Mouse (Mus musculus) liver, embryonic 15.5 days (tissue): ENCODE data around the gene Chrnb1. TPM values are rescaled to one million over a fixed set of nuclear protein-coding genes. Genes with fewer than 3 reads are reported as not detected.

Experiments
- ATAC-seq: fragments of 200-750 bp; cut with Nextera tagmentation; 2 replicates; pipeline ENCODE4 v1.8.0; 2017; ENCODE audit warnings: moderate number of reproducible peaks, mild to moderate bottlenecking, moderate library complexity; ENCODE audit not compliant: insufficient read depth
- H3K27ac ChIP-seq: fragments of 300-500 bp; sonication (generic); replicated peaks from 2 replicates; pipeline ENCODE4 v1.5.1; 2015; ENCODE audit warnings: mild to moderate bottlenecking, inconsistent platforms
- H3K27me3 ChIP-seq: fragments of 300-500 bp; sonication (generic); 2 replicates; pipeline ENCODE4 v1.6.1; 2015; ENCODE audit warnings: mild to moderate bottlenecking, inconsistent platforms
- H3K36me3 ChIP-seq: fragments of 300-500 bp; sonication (generic); replicated peaks from 2 replicates; pipeline ENCODE4 v1.6.1; 2015; ENCODE audit warnings: moderate library complexity, mild to moderate bottlenecking, inconsistent platforms
- H3K4me1 ChIP-seq: fragments of 300-500 bp; sonication (generic); replicated peaks from 2 replicates; pipeline ENCODE4 v1.6.1; 2015; ENCODE audit warnings: inconsistent platforms
- H3K4me2 ChIP-seq: fragments of 300-500 bp; sonication (generic); 2 replicates; pipeline ENCODE4 v1.6.1; 2015; ENCODE audit warnings: moderate library complexity, mild to moderate bottlenecking, inconsistent platforms
- H3K4me3 ChIP-seq: fragments of 300-500 bp; sonication (generic); replicated peaks from 2 replicates; pipeline ENCODE4 v1.5.1; 2015; ENCODE audit warnings: mild to moderate bottlenecking, inconsistent platforms
- H3K9ac ChIP-seq: fragments of 300-500 bp; sonication (generic); 2 replicates; pipeline ENCODE4 v1.6.1; 2015; ENCODE audit warnings: moderate library complexity, mild to moderate bottlenecking, inconsistent platforms
- H3K9me3 ChIP-seq: fragments of 300-500 bp; sonication (generic); replicated peaks from 2 replicates; pipeline ENCODE4 v1.6.1; 2016; ENCODE audit warnings: inconsistent platforms
- WGBS: fragments of 180-500 bp; shearing (Covaris S2); methylation state at CpG from one replicate; pipeline ENCODE4 v1.1.7; 2015; ENCODE audit warnings: mixed read lengths; ENCODE audit not compliant: insufficient replicate concordance; 5-methylcytosine and 5-hydroxymethylcytosine counted together
- polyA plus RNA-seq: library from polyadenylated mRNA; unstranded; fragments of >200 nt; fragmentation: Nextera tagmentation; extraction: Ambion mirVana; gene quantifications from 2 replicates; pipeline ENCODE4 v1.2.1, GENCODE M21; 2015

Gene Chrnb1
- polyA plus RNA-seq, 1 experiment from 2014 or later: 1.3 TPM

GRCm38 (mm10) chr11:69758478-69758970, 37.2 kb downstream of the Chrnb1 start, which contains the start of gene Polr2a:
Gene Polr2a (minus strand): TSS chr11:69758637.
- no peaks in the 10 kb centered on the region for H3K9me3 ChIP-seq
- H3K9ac ChIP-seq: peak within 1 kb of the TSS; percentile 81
- ATAC-seq: peak; percentile 92
- no peaks in the 10 kb centered on the region for H3K27me3 ChIP-seq
- under 1% methylated on average over 36 of the region's 36 CpGs for WGBS
- H3K4me3 ChIP-seq: peak within 1 kb of the TSS; percentile 70
- H3K36me3 ChIP-seq: peaks cover 15% of the 10 kb centered on the region; the same call in 1 of the 2 replicates
- peak within 1 kb of the TSS; percentile 95 for H3K27ac ChIP-seq
- peaks cover 57% of the 10 kb centered on the region for H3K4me1 ChIP-seq
- H3K4me2 ChIP-seq: peak within 1 kb of the TSS; percentile 93

- Histone ChIP-seq H3K4me1 (peaks cover 60% of the 10 kb centered on the region), H3K9me3 (no peaks in the 10 kb centered on the region), H3K4me2 (peak overlapping the region; percentile 93), H3K9ac (peak overlapping the region; percentile 81), H3K27ac (peak overlapping the region; percentile 95), H3K36me3 (peaks cover 15% of the 10 kb centered on the region; the same call in 1 of the 2 replicates), H3K27me3 (no peaks in the 10 kb centered on the region), H3K4me3 (peak overlapping the region; percentile 70)
- under 1% methylated on average over 26 of the region's 26 CpGs for WGBS
- peak; percentile 79 for ATAC-seq
These were observed 37.7 kb downstream of the Chrnb1 start for GRCm38 (mm10) chr11:69758090-69758456.

GRCm38 (mm10) chr11:69757303-69758089, 38.2 kb downstream of the Chrnb1 start:
- peak overlapping the region; percentile 95 for H3K27ac ChIP-seq
- peaks cover 15% of the 10 kb centered on the region; the same call in 1 of the 2 replicates for H3K36me3 ChIP-seq
- H3K4me3 ChIP-seq: peak overlapping the region; percentile 70
- peaks cover 66% of the 10 kb centered on the region for H3K4me1 ChIP-seq
- peak overlapping the region; percentile 93 for H3K4me2 ChIP-seq
- H3K9ac ChIP-seq: peak overlapping the region; percentile 81
- WGBS: 41% methylated on average over 9 of the region's 9 CpGs
- H3K27me3 ChIP-seq: no peaks in the 10 kb centered on the region
- no peaks in the 10 kb centered on the region for H3K9me3 ChIP-seq
- ATAC-seq: no peak

GRCm38 (mm10) chr11:69754701-69755100, 41.0 kb downstream of the Chrnb1 start:
- Histone ChIP-seq H3K9ac (no peak overlapping the region), H3K4me1 (peaks cover 71% of the 10 kb centered on the region), H3K27ac (peak overlapping the region; percentile 45; the same call in 1 of the 2 replicates), H3K36me3 (peaks cover 18% of the 10 kb centered on the region), H3K4me2 (peak overlapping the region; percentile 57), H3K4me3 (0 out of 2 replicates have a peak overlapping the region, but pooled peaks have one; percentile 70), H3K9me3 (no peaks in the 10 kb centered on the region), H3K27me3 (no peaks in the 10 kb centered on the region)
- ATAC-seq: no peak
- WGBS: 39% methylated on average over 3 of the region's 3 CpGs

- H3K9ac ChIP-seq: no peak overlapping the region
- no peaks in the 10 kb centered on the region for H3K9me3 ChIP-seq
- no peak overlapping the region for H3K4me3 ChIP-seq
- peak overlapping the region; percentile 45; the same call in 1 of the 2 replicates for H3K27ac ChIP-seq
- H3K4me2 ChIP-seq: peak overlapping the region; percentile 57
- ATAC-seq: no peak
- H3K36me3 ChIP-seq: peaks cover 22% of the 10 kb centered on the region
- no peaks in the 10 kb centered on the region for H3K27me3 ChIP-seq
- WGBS: 49% methylated on average over 5 of the region's 5 CpGs
- peaks cover 66% of the 10 kb centered on the region for H3K4me1 ChIP-seq
These were observed 41.5 kb downstream of the Chrnb1 start for GRCm38 (mm10) chr11:69754233-69754632.

GRCm38 (mm10) chr11:69752686-69753085, 43.1 kb downstream of the Chrnb1 start:
- Histone ChIP-seq H3K9ac (no peak overlapping the region), H3K27me3 (no peaks in the 10 kb centered on the region), H3K4me2 (no peak overlapping the region; the same call in 1 of the 2 replicates), H3K4me3 (no peak overlapping the region), H3K27ac (no peak overlapping the region), H3K4me1 (peaks cover 64% of the 10 kb centered on the region), H3K36me3 (peaks cover 35% of the 10 kb centered on the region), H3K9me3 (no peaks in the 10 kb centered on the region)
- ATAC-seq: no peak

GRCm38 (mm10) chr11:69751635-69752034, 44.1 kb downstream of the Chrnb1 start:
- peak overlapping the region; percentile 19 for H3K4me2 ChIP-seq
- no peaks in the 10 kb centered on the region for H3K9me3 ChIP-seq
- no peak overlapping the region for H3K9ac ChIP-seq
- 19% methylated on average over 3 of the region's 3 CpGs for WGBS
- H3K4me3 ChIP-seq: no peak overlapping the region
- peaks cover 55% of the 10 kb centered on the region for H3K4me1 ChIP-seq
- H3K27ac ChIP-seq: no peak overlapping the region
- H3K27me3 ChIP-seq: no peaks in the 10 kb centered on the region
- peak; percentile 47 for ATAC-seq
- H3K36me3 ChIP-seq: peaks cover 46% of the 10 kb centered on the region

Other genes with a start within 250 kb of the Chrnb1 start
- 0.07 and 0.20 TPM in 2 replicates for gene Dnah2, start 246.8 kb downstream of the Chrnb1 start, polyA plus RNA-seq
- 0.50 and 0.58 TPM in 2 replicates for gene Efnb3, start 235.7 kb downstream of the Chrnb1 start, polyA plus RNA-seq
- 15.9 and 16.9 TPM in 2 replicates for gene Wrap53, start 215.7 kb downstream of the Chrnb1 start, polyA plus RNA-seq
- gene Trp53, start 215.6 kb downstream of the Chrnb1 start, polyA plus RNA-seq: 62.4 and 63.8 TPM in 2 replicates
- 14.1 and 14.7 TPM in 2 replicates for gene Atp1b2, start 190.0 kb downstream of the Chrnb1 start, polyA plus RNA-seq
- 26.6 and 27.2 TPM in 2 replicates for gene Shbg, start 178.0 kb downstream of the Chrnb1 start, polyA plus RNA-seq
- gene Sat2, start 173.9 kb downstream of the Chrnb1 start, polyA plus RNA-seq: 10.2 and 11.1 TPM in 2 replicates
- gene Fxr2, start 163.0 kb downstream of the Chrnb1 start, polyA plus RNA-seq: 7.3 and 9.7 TPM in 2 replicates
- gene Sox15, start 140.6 kb downstream of the Chrnb1 start, polyA plus RNA-seq: not detected in 2 replicates
- gene Mpdu1, start 133.3 kb downstream of the Chrnb1 start, polyA plus RNA-seq: 34.1 and 35.2 TPM in 2 replicates
- gene Cd68, start 129.8 kb downstream of the Chrnb1 start, polyA plus RNA-seq: 28.2 and 31.4 TPM in 2 replicates
- gene Eif4a1, start 123.5 kb downstream of the Chrnb1 start, polyA plus RNA-seq: 228 and 232 TPM in 2 replicates
- gene Senp3, start 113.9 kb downstream of the Chrnb1 start, polyA plus RNA-seq: 23.9 and 27.2 TPM in 2 replicates
- gene Tnfsf13, start 110.2 kb downstream of the Chrnb1 start, polyA plus RNA-seq: 0.15 and 0.64 TPM in 2 replicates
- 2.1 and 2.6 TPM in 2 replicates for gene Tnfsf12, start 100.1 kb downstream of the Chrnb1 start, polyA plus RNA-seq
- gene Tnfsfm13, start 99.8 kb downstream of the Chrnb1 start, polyA plus RNA-seq: 0.85 and 0.89 TPM in 2 replicates
- 10.2 and 10.4 TPM in 2 replicates for gene Polr2a, start 37.3 kb downstream of the Chrnb1 start, polyA plus RNA-seq
- not detected in 2 replicates for gene Slc35g3, start 34.0 kb downstream of the Chrnb1 start, polyA plus RNA-seq
- gene Zbtb4, start 30.0 kb downstream of the Chrnb1 start, polyA plus RNA-seq: 0.43 and 0.92 TPM in 2 replicates
- 0.16 and 0.18 TPM in 2 replicates for gene Fgf11, start 5.9 kb upstream of the Chrnb1 start, polyA plus RNA-seq
- 0.69 and 0.94 TPM in 2 replicates for gene Tmem102, start 9.7 kb upstream of the Chrnb1 start, polyA plus RNA-seq
- not detected in 2 replicates for gene Gm39566, start 19.4 kb upstream of the Chrnb1 start, polyA plus RNA-seq
- not detected in 2 replicates for gene Spem2, start 22.5 kb upstream of the Chrnb1 start, polyA plus RNA-seq
- gene Spem1, start 26.2 kb upstream of the Chrnb1 start, polyA plus RNA-seq: not detected in 2 replicates
- 0.54 and 0.64 TPM in 2 replicates for gene Nlgn2, start 41.8 kb upstream of the Chrnb1 start, polyA plus RNA-seq
- gene Tmem256, start 42.6 kb upstream of the Chrnb1 start, polyA plus RNA-seq: 336 and 387 TPM in 2 replicates
- gene Plscr3, start 50.4 kb upstream of the Chrnb1 start, polyA plus RNA-seq: 26.1 and 28.0 TPM in 2 replicates
- 0.60 and 0.62 TPM in 2 replicates for gene Tnk1, start 62.8 kb upstream of the Chrnb1 start, polyA plus RNA-seq
- not detected in 2 replicates for gene Tmem95, start 82.1 kb upstream of the Chrnb1 start, polyA plus RNA-seq
- 1.2 and 1.4 TPM in 2 replicates for gene Kctd11, start 85.5 kb upstream of the Chrnb1 start, polyA plus RNA-seq
- gene Acap1, start 99.6 kb upstream of the Chrnb1 start, polyA plus RNA-seq: 5.9 and 7.2 TPM in 2 replicates
- 0.89 and 1.0 TPM in 2 replicates for gene 2810408A11Rik, start 105.0 kb upstream of the Chrnb1 start, polyA plus RNA-seq
- 2.7 and 3.1 TPM in 2 replicates for gene Neurl4, start 105.1 kb upstream of the Chrnb1 start, polyA plus RNA-seq
- gene Gps2, start 117.9 kb upstream of the Chrnb1 start, polyA plus RNA-seq: 90.6 and 98.4 TPM in 2 replicates
- gene Eif5a, start 126.0 kb upstream of the Chrnb1 start, polyA plus RNA-seq: 1,245 and 1,257 TPM in 2 replicates
- not detected in 2 replicates for gene Ybx2, start 139.9 kb upstream of the Chrnb1 start, polyA plus RNA-seq
- 19.9 and 22.1 TPM in 2 replicates for gene Slc2a4, start 152.2 kb upstream of the Chrnb1 start, polyA plus RNA-seq
- gene Cldn7, start 168.8 kb upstream of the Chrnb1 start, polyA plus RNA-seq: 4.5 and 6.6 TPM in 2 replicates
- 8.9 and 11.9 TPM in 2 replicates for gene Ctdnep1, start 185.2 kb upstream of the Chrnb1 start, polyA plus RNA-seq
- 58.1 and 60.5 TPM in 2 replicates for gene Elp5, start 186.6 kb upstream of the Chrnb1 start, polyA plus RNA-seq
- 252 and 262 TPM in 2 replicates for gene Gabarap, start 195.2 kb upstream of the Chrnb1 start, polyA plus RNA-seq
- 23.1 and 24.0 TPM in 2 replicates for gene Phf23, start 199.8 kb upstream of the Chrnb1 start, polyA plus RNA-seq
- 5.3 and 5.5 TPM in 2 replicates for gene Dvl2, start 204.7 kb upstream of the Chrnb1 start, polyA plus RNA-seq
- gene Acadvl, start 219.5 kb upstream of the Chrnb1 start, polyA plus RNA-seq: 111 and 124 TPM in 2 replicates
- gene Dlg4, start 221.0 kb upstream of the Chrnb1 start, polyA plus RNA-seq: 0.63 and 0.93 TPM in 2 replicates